Mouse (Mus musculus) kidney, adult 2 months (tissue): Measurements from ENCODE around the gene Adam23. TPM values are rescaled to one million over a fixed set of nuclear protein-coding genes. Genes with fewer than 3 reads are reported as not detected.

Source experiments
- DNase-seq: peaks from one replicate; pipeline ENCODE4 v3.0.0; 2021
- H3K27ac ChIP-seq: fragments of 200-500 bp; 2 replicates; pipeline ENCODE4 v1.5.1; 2012; ENCODE audit warnings: low read depth, low read length, control low read depth, inconsistent platforms; ENCODE audit not compliant: insufficient read depth
- H3K27me3 ChIP-seq: fragments of 200-500 bp; replicated peaks from 2 replicates; pipeline ENCODE4 v1.6.1; 2012; ENCODE audit warnings: mild to moderate bottlenecking, moderate library complexity, low read length, inconsistent platforms; ENCODE audit not compliant: control insufficient read depth, insufficient read depth
- H3K36me3 ChIP-seq: fragments of 200-500 bp; 2 replicates; pipeline ENCODE4 v1.6.1; 2012; ENCODE audit warnings: mild to moderate bottlenecking, moderate library complexity, low read length, inconsistent platforms; ENCODE audit not compliant: control insufficient read depth, insufficient read depth
- H3K4me1 ChIP-seq: fragments of 200-500 bp; 2 replicates; pipeline ENCODE4 v1.6.1; 2011; ENCODE audit warnings: low read length; ENCODE audit not compliant: control insufficient read depth, insufficient read depth
- H3K4me3 ChIP-seq: fragments of 200-500 bp; 2 replicates; pipeline ENCODE4 v1.5.1; 2011; ENCODE audit warnings: mild to moderate bottlenecking, low read depth, low read length, control low read depth; ENCODE audit not compliant: insufficient read depth
- CTCF ChIP-seq: fragments of 200-500 bp; conservative IDR thresholded peaks from 2 replicates; pipeline ENCODE4 v1.5.1; 2011; ENCODE audit warnings: low read depth, mild to moderate bottlenecking, control low read depth, low read length, moderate library complexity, mixed read lengths; ENCODE audit not compliant: insufficient read depth, insufficient read length
- POLR2A ChIP-seq: fragments of 200-500 bp; IDR thresholded peaks from one replicate; pipeline ENCODE4 v1.6.1; 2011; ENCODE audit warnings: low read depth, low read length, control low read depth
- WGBS: fragments of 180-500 bp; shearing (Covaris S2); methylation state at CpG from one replicate; pipeline ENCODE4 v1.1.7; 2018; 5-methylcytosine and 5-hydroxymethylcytosine counted together
- polyA plus RNA-seq: library from polyadenylated mRNA; depleted of rRNA; stranded (reverse); fragments of >200 nt; gene quantifications from 2 replicates; pipeline ENCODE4 v1.2.3, GENCODE M21; 2012

The Adam23 gene
- polyA plus RNA-seq, 1 experiment: 0.80 TPM

DNA sequence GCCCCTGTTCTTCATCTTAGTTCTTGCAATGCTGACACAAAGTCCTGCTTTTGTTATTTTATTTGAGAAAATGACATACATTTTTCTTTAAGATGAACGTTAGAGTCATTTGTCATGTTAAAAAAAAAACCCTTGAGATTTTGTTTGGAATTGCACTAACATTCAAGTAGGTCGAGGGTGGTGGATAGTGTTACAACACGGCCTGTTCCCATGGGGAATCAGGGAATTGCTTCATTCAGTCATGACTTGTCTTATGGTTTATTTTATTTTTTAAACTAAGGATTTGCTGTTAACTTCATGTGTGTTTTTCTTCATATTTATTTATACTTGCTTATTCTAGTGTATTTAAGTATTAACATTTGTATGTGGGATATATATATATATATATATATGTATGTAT lies 65.7 kb downstream of the Adam23 start:
- TF ChIP-seq CTCF: no peak
- TF ChIP-seq POLR2A: no peak
- H3K27me3 ChIP-seq: no peaks in the 10 kb centered on the region
- no peaks in the 10 kb centered on the region for H3K4me1 ChIP-seq
- no peak for DNase-seq
- H3K4me3 ChIP-seq: no peak overlapping the region
- WGBS: 52% methylated on average over 3 of the region's 3 CpGs
- H3K36me3 ChIP-seq: no peaks in the 10 kb centered on the region
- no peak overlapping the region for H3K27ac ChIP-seq

DNA sequence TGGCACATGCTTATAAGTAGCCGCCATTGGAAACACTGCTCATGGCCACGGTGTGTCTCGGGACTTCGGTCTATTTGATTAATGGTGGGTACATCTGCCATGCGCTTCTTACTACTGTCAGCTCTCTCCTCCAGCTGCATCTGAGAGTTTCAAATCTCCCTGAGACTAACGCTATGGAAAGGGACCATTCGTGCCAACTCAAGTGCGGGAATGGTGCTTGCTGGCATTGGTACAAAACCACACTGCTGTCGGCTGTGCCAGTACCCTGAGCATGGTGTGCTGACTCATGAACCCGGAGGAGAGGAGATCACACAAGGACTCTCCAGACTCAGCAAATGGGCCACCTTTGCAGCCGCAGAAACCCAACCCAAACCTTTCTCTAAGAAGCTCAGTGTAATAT lies 72.1 kb downstream of the Adam23 start:
- Histone ChIP-seq H3K36me3 (no peaks in the 10 kb centered on the region), H3K4me1 (no peaks in the 10 kb centered on the region), H3K4me3 (no peak overlapping the region), H3K27ac (no peak overlapping the region), H3K27me3 (no peaks in the 10 kb centered on the region; the same call in 1 of the 2 replicates)
- no peak for TF ChIP-seq POLR2A
- no peak for TF ChIP-seq CTCF
- DNase-seq: no peak
- 74% methylated on average over 11 of the region's 11 CpGs for WGBS

DNA sequence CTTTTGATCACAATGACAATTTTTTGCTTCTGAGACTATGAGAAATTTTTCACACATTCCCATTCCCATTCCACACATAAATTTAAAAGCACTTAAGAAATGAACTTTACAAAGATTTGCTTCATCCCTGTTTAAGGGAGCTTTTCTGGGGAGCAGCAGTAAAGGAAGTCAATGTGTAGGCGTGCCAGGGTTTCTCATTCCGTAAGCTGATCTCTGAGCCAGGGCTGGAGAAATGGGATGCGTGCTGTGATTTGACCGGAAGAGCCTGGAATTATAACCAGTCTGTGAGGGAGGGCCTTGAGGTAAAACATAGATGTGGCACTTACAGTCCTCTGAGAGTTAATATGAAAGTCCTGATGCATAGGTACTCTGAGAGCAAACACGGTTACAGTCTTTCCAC lies 73.1 kb downstream of the Adam23 start:
- no peak overlapping the region for H3K4me3 ChIP-seq
- TF ChIP-seq CTCF: no peak
- TF ChIP-seq POLR2A: no peak
- no peaks in the 10 kb centered on the region for H3K4me1 ChIP-seq
- WGBS: 26% methylated on average over 5 of the region's 5 CpGs
- H3K27ac ChIP-seq: no peak overlapping the region
- no peaks in the 10 kb centered on the region; the same call in 1 of the 2 replicates for H3K27me3 ChIP-seq
- no peaks in the 10 kb centered on the region for H3K36me3 ChIP-seq
- DNase-seq: no peak

DNA sequence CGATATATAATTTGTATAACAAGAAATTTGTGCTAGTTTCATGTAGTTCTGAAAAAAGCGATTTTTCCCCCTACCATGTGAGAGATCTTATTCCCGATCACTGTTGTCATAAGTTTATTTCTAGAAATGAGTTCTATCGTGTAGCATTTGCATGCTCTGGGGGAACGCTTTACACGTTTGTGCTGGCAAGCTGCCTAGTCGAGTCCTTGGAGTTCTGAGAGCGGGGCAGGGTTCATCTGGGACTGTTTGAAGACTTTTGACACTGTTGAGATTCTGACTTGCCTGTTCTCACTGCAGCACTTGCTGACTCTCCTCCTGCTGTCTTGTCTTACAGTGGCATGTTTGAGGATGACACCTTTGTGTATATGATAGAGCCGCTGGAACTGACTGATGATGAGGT lies 84.2 kb downstream of the Adam23 start:
- H3K36me3 ChIP-seq: no peaks in the 10 kb centered on the region
- H3K27me3 ChIP-seq: no peaks in the 10 kb centered on the region; the same call in 1 of the 2 replicates
- H3K27ac ChIP-seq: no peak overlapping the region
- no peak for DNase-seq
- 75% methylated on average over 9 of the region's 9 CpGs for WGBS
- no peak overlapping the region for H3K4me3 ChIP-seq
- H3K4me1 ChIP-seq: no peaks in the 10 kb centered on the region
- TF ChIP-seq CTCF (no peak), POLR2A (no peak)

DNA sequence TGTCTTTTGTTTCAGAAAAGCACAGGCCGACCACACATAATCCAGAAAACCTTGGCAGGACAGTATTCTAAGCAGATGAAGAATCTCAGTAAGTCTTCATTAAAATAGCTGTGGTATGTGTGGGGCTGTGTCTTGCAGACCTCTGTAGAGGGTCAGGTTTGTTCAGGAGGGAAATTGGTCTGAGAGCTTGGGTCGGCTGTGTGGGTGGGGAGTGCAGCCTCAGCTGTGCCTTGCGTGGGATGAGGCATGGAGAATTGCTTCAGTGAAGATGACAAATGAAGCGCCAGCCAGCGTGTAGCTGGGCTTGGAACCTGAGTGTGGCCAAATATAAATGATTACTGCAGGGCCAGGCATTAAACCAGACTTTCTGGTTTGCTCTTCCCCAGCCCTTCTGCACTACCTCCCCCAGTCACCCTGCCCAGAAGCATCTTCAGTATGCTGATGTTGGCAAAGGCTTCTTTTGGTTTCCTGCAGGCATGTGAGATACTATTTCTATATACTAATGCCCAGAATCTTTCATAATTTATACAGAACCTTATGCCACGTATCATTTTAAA lies 88.7 kb downstream of the Adam23 start:
- no peak for DNase-seq
- no peaks in the 10 kb centered on the region for H3K4me1 ChIP-seq
- H3K4me3 ChIP-seq: no peak overlapping the region
- WGBS: 37% methylated on average over 6 of the region's 6 CpGs
- H3K27ac ChIP-seq: no peak overlapping the region
- no peaks in the 10 kb centered on the region; the same call in 1 of the 2 replicates for H3K27me3 ChIP-seq
- TF ChIP-seq POLR2A: no peak
- no peak for TF ChIP-seq CTCF
- no peaks in the 10 kb centered on the region for H3K36me3 ChIP-seq

DNA sequence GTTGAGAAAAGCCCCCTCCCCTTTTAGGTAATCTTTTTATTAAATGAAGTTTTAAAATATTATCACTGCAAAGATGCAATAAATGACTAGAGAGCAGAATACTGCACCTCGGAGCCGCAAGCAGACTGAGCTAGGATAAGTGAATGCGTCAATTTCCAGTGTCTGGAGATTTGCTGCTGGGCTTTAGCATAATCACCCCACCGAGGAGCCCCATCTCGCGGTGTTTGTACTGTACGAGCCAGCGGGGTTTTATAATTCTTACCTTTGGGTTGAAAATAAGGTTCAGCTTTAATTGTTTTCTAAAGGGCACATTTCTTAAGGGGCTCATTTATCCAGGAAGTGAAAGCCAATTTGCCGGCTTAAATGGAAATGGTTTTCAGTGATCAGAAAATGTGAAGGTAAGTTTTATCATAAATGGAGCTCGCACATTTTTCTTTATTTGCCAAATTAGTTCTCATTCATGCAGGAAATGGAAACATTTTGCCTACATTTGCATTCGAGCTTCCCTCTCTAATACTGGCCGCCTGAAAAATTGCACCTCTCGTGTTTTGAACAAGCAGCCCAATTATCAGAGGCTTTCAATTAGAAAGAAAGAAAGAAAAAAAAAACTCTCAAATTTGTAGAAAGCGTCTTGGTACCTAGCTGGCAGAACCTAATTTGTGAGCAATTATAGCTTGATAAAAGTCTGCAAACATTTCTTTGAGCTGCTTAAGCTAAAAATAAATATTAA lies 94.4 kb downstream of the Adam23 start:
- DNase-seq: no peak
- no peaks in the 10 kb centered on the region for H3K4me1 ChIP-seq
- 73% methylated on average over 14 of the region's 14 CpGs for WGBS
- H3K36me3 ChIP-seq: no peaks in the 10 kb centered on the region
- no peaks in the 10 kb centered on the region for H3K27me3 ChIP-seq
- no peak overlapping the region for H3K4me3 ChIP-seq
- no peak for TF ChIP-seq POLR2A
- no peak for TF ChIP-seq CTCF
- H3K27ac ChIP-seq: no peak overlapping the region

DNA sequence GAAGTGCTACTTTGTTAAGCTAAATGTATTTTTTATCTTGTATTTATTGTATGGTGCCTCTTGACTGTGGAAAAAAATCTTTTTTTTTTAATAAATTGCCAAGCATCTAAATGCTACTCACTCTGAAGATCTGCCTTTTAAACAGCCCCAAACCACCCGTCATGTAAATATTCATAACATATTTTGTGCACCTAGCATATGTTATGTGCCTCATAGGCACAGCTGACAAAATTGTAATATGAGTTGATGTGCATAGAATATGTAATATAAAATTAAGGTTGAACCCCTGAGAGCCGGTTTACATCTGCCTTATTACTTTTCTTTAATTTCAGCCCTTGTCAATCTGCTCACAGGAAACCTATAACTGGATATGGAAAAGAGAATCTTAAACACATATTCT lies 98.4 kb downstream of the Adam23 start:
- WGBS: 84% methylated on average over 2 of the region's 2 CpGs
- Histone ChIP-seq H3K4me1 (no peaks in the 10 kb centered on the region), H3K4me3 (no peak overlapping the region), H3K27me3 (no peaks in the 10 kb centered on the region), H3K27ac (no peak overlapping the region), H3K36me3 (no peaks in the 10 kb centered on the region)
- TF ChIP-seq CTCF (no peak), POLR2A (no peak)
- DNase-seq: no peak
